Mouse (Mus musculus) embryonic facial prominence, embryonic 12.5 days (tissue): ENCODE measurements around the gene Phf20. TPM values are rescaled to one million over a fixed set of nuclear protein-coding genes. Genes with fewer than 3 reads are reported as not detected.

Source experiments
- ATAC-seq: fragments of 200-750 bp; cut with Nextera tagmentation; 2 replicates; pipeline ENCODE4 v1.8.0; 2017; ENCODE audit not compliant: insufficient number of reproducible peaks, insufficient read depth, low FRiP score, low TSS enrichment
- H3K27ac ChIP-seq: fragments of 300-500 bp; sonication (generic); 2 replicates; pipeline ENCODE4 v1.5.1; 2016; ENCODE audit warnings: mild to moderate bottlenecking
- H3K27me3 ChIP-seq: fragments of 300-500 bp; sonication (generic); 2 replicates; pipeline ENCODE4 v1.6.1; 2016; ENCODE audit warnings: mild to moderate bottlenecking, moderate library complexity
- H3K36me3 ChIP-seq: fragments of 300-500 bp; sonication (generic); 2 replicates; pipeline ENCODE4 v1.6.1; 2016; ENCODE audit warnings: mild to moderate bottlenecking
- H3K4me1 ChIP-seq: fragments of 300-500 bp; sonication (generic); 2 replicates; pipeline ENCODE4 v1.6.1; 2016
- H3K4me2 ChIP-seq: fragments of 300-500 bp; sonication (generic); replicated peaks from 2 replicates; pipeline ENCODE4 v1.6.1; 2016; ENCODE audit warnings: mild to moderate bottlenecking, moderate library complexity
- H3K4me3 ChIP-seq: fragments of 300-500 bp; sonication (generic); 2 replicates; pipeline ENCODE4 v1.5.1; 2016; ENCODE audit warnings: mild to moderate bottlenecking
- H3K9ac ChIP-seq: fragments of 300-500 bp; sonication (generic); 2 replicates; pipeline ENCODE4 v1.6.1; 2016; ENCODE audit warnings: mild to moderate bottlenecking, moderate library complexity
- H3K9me3 ChIP-seq: fragments of 300-500 bp; sonication (generic); 2 replicates; pipeline ENCODE4 v1.6.1; 2016; ENCODE audit warnings: mild to moderate bottlenecking, moderate library complexity
- WGBS: fragments of 180-500 bp; shearing (Covaris S2); methylation state at CpG from one replicate; pipeline ENCODE4 v1.1.7; 2016; 5-methylcytosine and 5-hydroxymethylcytosine counted together
- microRNA-seq: library from miRNA; unstranded; fragments of <30 nt; microRNA quantifications from one replicate; pipeline ENCODE4, GENCODE M21; 2017
- polyA plus RNA-seq: library from polyadenylated mRNA; unstranded; fragments of >200 nt; fragmentation: Nextera tagmentation; extraction: Ambion mirVana; gene quantifications from 2 replicates; pipeline ENCODE4 v1.2.1, GENCODE M21; 2016

Gene Phf20
- polyA plus RNA-seq, 1 experiment from 2014 or later, result 85.6 TPM

- Histone ChIP-seq H3K4me3 (no peak overlapping the region), H3K27ac (no peak overlapping the region), H3K27me3 (no peaks in the 10 kb centered on the region), H3K4me2 (no peak overlapping the region), H3K36me3 (no peaks in the 10 kb centered on the region), H3K9me3 (no peaks in the 10 kb centered on the region), H3K4me1 (no peaks in the 10 kb centered on the region), H3K9ac (no peak overlapping the region)
- WGBS, result 79% methylated on average over 7 of the region's 7 CpGs
- no peak for ATAC-seq
These were observed 159.8 kb downstream of the Phf20 start for GRCm38 (mm10) chr2:156356031-156356430.

Small RNAs within 50 kb of the gene (microRNA-seq; reads per million reads assigned to microRNA genes)
- not detected for gene Gm22759

Other genes with a start within 250 kb of the Phf20 start
- 33.3 and 35.2 TPM in 2 replicates for gene Cep250, start 240.0 kb upstream of the Phf20 start, polyA plus RNA-seq
- 2.0 and 2.3 TPM in 2 replicates for gene 6430550D23Rik, start 188.5 kb upstream of the Phf20 start, polyA plus RNA-seq
- gene Ergic3, start 188.4 kb upstream of the Phf20 start, polyA plus RNA-seq, result 199 and 220 TPM in 2 replicates
- gene Fer1l4, start 143.5 kb upstream of the Phf20 start, polyA plus RNA-seq, result 0.05 and 0.08 TPM in 2 replicates
- 6.0 and 6.9 TPM in 2 replicates for gene Spag4, start 131.3 kb upstream of the Phf20 start, polyA plus RNA-seq
- 64.9 and 68.6 TPM in 2 replicates for gene Cpne1, start 84.5 kb upstream of the Phf20 start, polyA plus RNA-seq
- gene Rbm12, start 84.5 kb upstream of the Phf20 start, polyA plus RNA-seq, result 38.7 and 43.0 TPM in 2 replicates
- 16.8 and 17.6 TPM in 2 replicates for gene Gm28036, start 69.4 kb upstream of the Phf20 start, polyA plus RNA-seq
- gene Romo1, start 52.4 kb upstream of the Phf20 start, polyA plus RNA-seq, result 428 and 448 TPM in 2 replicates
- gene Nfs1, start 52.3 kb upstream of the Phf20 start, polyA plus RNA-seq, result 30.7 and 34.2 TPM in 2 replicates
- gene Rbm39, start 16.2 kb upstream of the Phf20 start, polyA plus RNA-seq, result 761 and 773 TPM in 2 replicates
- gene Cnbd2, start 115.8 kb downstream of the Phf20 start, polyA plus RNA-seq, result 5.1 and 5.6 TPM in 2 replicates
- 106 and 119 TPM in 2 replicates for gene Scand1, start 116.2 kb downstream of the Phf20 start, polyA plus RNA-seq
- gene Epb41l1, start 224.4 kb downstream of the Phf20 start, polyA plus RNA-seq, result 3.6 TPM in 2 replicates